Mouse (Mus musculus) liver, embryonic 14.5 days (tissue): Measurements from ENCODE around the gene Zfp385a. TPM values are rescaled to one million over a fixed set of nuclear protein-coding genes. Genes with fewer than 3 reads are reported as not detected.

Source experiments
- ATAC-seq: fragments of 200-750 bp; cut with Nextera tagmentation; 2 replicates; pipeline ENCODE4 v1.8.0; 2017; ENCODE audit warnings: moderate number of reproducible peaks, mild to moderate bottlenecking, moderate library complexity; ENCODE audit not compliant: insufficient read depth
- DNase-seq, 3 experiments: peaks; one replicate each; pipeline ENCODE4 v3.0.0-alpha.2; 2012 to 2013; ENCODE audit warnings: low read depth in 3 of 3, low spot score in 3 of 3
- H3K27ac ChIP-seq: fragments of 300-500 bp; sonication (generic); 2 replicates; pipeline ENCODE4 v1.5.1; 2014; ENCODE audit warnings: moderate library complexity, mild to moderate bottlenecking, control low read depth, inconsistent platforms
- H3K27me3 ChIP-seq: fragments of 300-500 bp; sonication (generic); 2 replicates; pipeline ENCODE4 v1.6.1; 2014; ENCODE audit warnings: mild to moderate bottlenecking, low read length, moderate library complexity; ENCODE audit not compliant: control insufficient read depth, insufficient read depth
- H3K36me3 ChIP-seq: fragments of 300-500 bp; sonication (generic); replicated peaks from 2 replicates; pipeline ENCODE4 v1.6.1; 2014; ENCODE audit warnings: low read depth; ENCODE audit not compliant: control insufficient read depth, insufficient read depth
- H3K4me1 ChIP-seq, 2 experiments: fragments of 200-500 bp in 1 of 2; fragments of 300-500 bp in 1 of 2; sonication (generic) in 1 of 2; replicated peaks; 2 replicates each; pipeline ENCODE4 v1.6.1; 2012 to 2014; ENCODE audit warnings: antibody characterized with exemption in 1 of 2, inconsistent platforms in 1 of 2, low read length in 1 of 2; ENCODE audit not compliant: control insufficient read depth in 2 of 2, insufficient read depth in 2 of 2
- H3K4me2 ChIP-seq: fragments of 300-500 bp; sonication (generic); 2 replicates; pipeline ENCODE4 v1.6.1; 2014; ENCODE audit warnings: low read depth, mild to moderate bottlenecking, control low read depth, moderate library complexity
- H3K4me3 ChIP-seq, 2 experiments: fragments of 200-500 bp in 1 of 2; fragments of 300-500 bp in 1 of 2; sonication (generic) in 1 of 2; 2 replicates each; pipeline ENCODE4 v1.5.1; 2012 to 2014; ENCODE audit warnings: low read depth in 2 of 2, low read length in 2 of 2, mild to moderate bottlenecking in 2 of 2, control low read depth in 1 of 2, inconsistent platforms in 1 of 2, moderate library complexity in 1 of 2; ENCODE audit not compliant: insufficient read depth in 1 of 2
- H3K9ac ChIP-seq: fragments of 300-500 bp; sonication (generic); replicated peaks from 2 replicates; pipeline ENCODE4 v1.6.1; 2014; ENCODE audit warnings: mild to moderate bottlenecking, control low read depth, moderate library complexity
- H3K9me3 ChIP-seq: fragments of 300-500 bp; sonication (generic); 2 replicates; pipeline ENCODE4 v1.6.1; 2016; ENCODE audit warnings: low read length, mixed read lengths; ENCODE audit not compliant: control insufficient read depth
- CTCF ChIP-seq: IDR thresholded peaks from 2 replicates; pipeline ENCODE4 v1.5.1; 2016; ENCODE audit warnings: antibody characterized with exemption, low read depth, control low read depth
- EP300 ChIP-seq: IDR thresholded peaks from 2 replicates; pipeline ENCODE4 v1.6.1; 2016; ENCODE audit warnings: antibody characterized with exemption, low read depth
- WGBS: fragments of 180-500 bp; shearing (Covaris S2); extraction: QIAGEN DNeasy Blood & Tissue Kit; methylation state at CpG from one replicate; pipeline ENCODE4 v1.1.7; 2014; ENCODE audit not compliant: insufficient replicate concordance; 5-methylcytosine and 5-hydroxymethylcytosine counted together
- polyA plus RNA-seq, 2 experiments: library from polyadenylated mRNA; depleted of rRNA in 1 of 2; stranded (reverse) in 1 of 2; unstranded in 1 of 2; fragments of >200 nt; fragmentation: Nextera tagmentation in 1 of 2; extraction: Ambion mirVana in 1 of 2; gene quantifications; 2 replicates each; pipeline versions ENCODE4 v1.2.1 to v1.2.3; 2012 to 2014

Zfp385a gene
- polyA plus RNA-seq, 2 experiments = 4.7 to 4.9 TPM

DNA sequence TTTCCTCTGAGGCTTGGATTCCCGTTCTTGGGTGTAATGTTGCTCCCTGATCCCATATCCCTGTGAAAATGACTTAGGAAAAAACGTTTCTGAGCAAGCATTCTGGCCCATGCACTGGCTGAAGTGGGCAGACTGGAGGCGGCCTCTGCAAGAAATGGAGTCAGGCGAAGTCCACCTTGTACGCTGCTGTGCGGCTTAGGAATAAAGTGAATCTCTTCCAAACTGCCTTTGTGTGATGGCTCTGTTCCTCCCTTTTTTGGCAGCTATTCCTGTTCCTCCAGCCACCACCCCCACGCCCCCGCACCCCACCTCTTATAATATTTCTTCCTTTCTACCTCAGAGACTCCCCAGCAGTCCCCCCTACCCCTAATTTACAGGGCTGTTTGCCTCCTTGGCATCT, 40.2 kb downstream of the Zfp385a start:
- no peak overlapping the region for H3K4me3 ChIP-seq
- peaks cover 13% of the 10 kb centered on the region for H3K27me3 ChIP-seq
- TF ChIP-seq CTCF (no peak), EP300 (no peak)
- H3K4me1 ChIP-seq = peaks cover 5 to 15% of the 10 kb centered on the region in 2 experiments; a peak in 3 of 4 replicates
- no peak for ATAC-seq
- no peak for DNase-seq
- no peaks in the 10 kb centered on the region for H3K9me3 ChIP-seq
- no peak overlapping the region for H3K9ac ChIP-seq
- H3K36me3 ChIP-seq = peaks cover 28% of the 10 kb centered on the region
- no peak overlapping the region for H3K27ac ChIP-seq
- WGBS = 78% methylated on average over 8 of the region's 8 CpGs
- H3K4me2 ChIP-seq = no peak overlapping the region

DNA sequence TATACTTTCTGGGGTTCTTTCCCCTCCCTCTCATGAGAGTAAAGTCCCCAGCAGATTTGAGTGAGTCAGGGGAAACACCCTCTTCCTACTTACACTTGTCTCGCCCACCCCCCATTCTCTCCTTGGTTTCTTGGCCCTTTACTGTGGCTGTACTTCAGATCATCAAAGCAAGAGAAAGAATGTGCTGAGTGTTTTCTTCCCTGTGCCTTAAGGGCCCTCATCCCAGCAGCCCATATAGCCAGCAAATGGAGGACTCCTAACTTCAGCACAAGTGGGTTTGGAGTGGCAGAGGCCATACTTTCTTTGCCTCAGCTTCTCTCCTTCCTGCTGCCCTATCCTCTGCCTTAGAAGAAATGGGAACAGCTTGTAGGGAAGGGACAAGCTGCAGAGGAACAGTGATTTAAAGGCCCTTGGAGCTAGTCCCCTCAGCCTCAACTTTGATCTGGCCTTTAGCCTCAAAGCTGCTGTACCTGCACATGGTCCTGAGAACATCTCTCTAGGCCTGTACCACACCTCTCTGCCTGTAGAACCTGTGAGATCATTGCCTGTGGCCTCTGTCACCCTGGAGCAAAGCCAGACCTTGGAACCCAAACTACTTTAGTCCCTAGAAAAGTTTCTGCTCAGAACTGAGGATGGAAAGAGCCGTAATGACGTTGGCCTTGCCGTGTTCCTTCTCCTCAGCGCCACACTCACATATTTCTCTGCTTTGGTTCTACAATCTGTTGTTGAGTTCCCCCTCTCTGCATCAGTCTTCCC, 40.9 kb downstream of the Zfp385a start:
- no peak overlapping the region for H3K9ac ChIP-seq
- peaks cover 29% of the 10 kb centered on the region for H3K36me3 ChIP-seq
- DNase-seq = no peak
- no peak for ATAC-seq
- 83% methylated on average over 5 of the region's 5 CpGs for whole genome bisulfite sequencing
- peaks cover 0 to 11% of the 10 kb centered on the region in 2 experiments; a peak in 2 of 4 replicates for H3K4me1 ChIP-seq
- H3K9me3 ChIP-seq = no peaks in the 10 kb centered on the region
- peaks cover 7% of the 10 kb centered on the region for H3K27me3 ChIP-seq
- H3K4me2 ChIP-seq = no peak overlapping the region
- TF ChIP-seq EP300 = no peak
- H3K4me3 ChIP-seq = no peak overlapping the region
- no peak overlapping the region for H3K27ac ChIP-seq

GRCm38 (mm10) chr15:103298026-103298425, 41.9 kb downstream of the Zfp385a start:
- Histone ChIP-seq H3K9me3 (no peaks in the 10 kb centered on the region), H3K4me2 (no peak overlapping the region), H3K4me1 (peaks cover 0 to 4% of the 10 kb centered on the region in 2 experiments; a peak in 1 of 4 replicates), H3K27me3 (no peaks in the 10 kb centered on the region; the same call in 1 of the 2 replicates), H3K9ac (no peak overlapping the region), H3K4me3 (no peak overlapping the region), H3K27ac (no peak overlapping the region), H3K36me3 (peaks cover 37% of the 10 kb centered on the region)
- no peak for DNase-seq
- no peak for ATAC-seq
- WGBS = 83% methylated on average over 3 of the region's 3 CpGs
- TF ChIP-seq CTCF = no peak
- TF ChIP-seq EP300 = no peak

DNA sequence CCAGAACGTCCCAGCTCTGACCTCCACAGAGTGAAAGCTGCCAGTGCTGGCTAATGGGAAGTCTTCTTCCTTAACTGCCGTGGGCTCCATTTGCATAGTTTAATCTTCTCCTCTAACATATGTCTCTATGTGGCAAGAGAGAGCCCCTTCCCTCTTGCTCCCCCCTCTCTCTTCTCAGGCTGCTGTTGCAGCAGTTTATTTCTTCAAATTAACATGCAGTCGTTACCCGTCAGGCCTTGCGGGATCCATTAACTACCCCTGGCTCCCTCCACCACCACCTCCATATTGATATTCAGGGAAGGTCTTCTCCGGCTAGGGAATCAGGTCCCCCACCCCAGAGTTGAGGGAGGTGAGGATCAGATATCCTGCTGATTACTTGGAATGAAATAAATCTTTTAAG, 42.6 kb downstream of the Zfp385a start:
- 83% methylated on average over 6 of the region's 6 CpGs for WGBS
- TF ChIP-seq EP300 (no peak), CTCF (no peak)
- Histone ChIP-seq H3K9me3 (no peaks in the 10 kb centered on the region), H3K36me3 (peaks cover 45% of the 10 kb centered on the region), H3K4me2 (no peak overlapping the region), H3K27me3 (no peaks in the 10 kb centered on the region), H3K4me1 (no peaks in the 10 kb centered on the region), H3K27ac (no peak overlapping the region), H3K9ac (no peak overlapping the region), H3K4me3 (no peak overlapping the region)
- no peak for ATAC-seq
- no peak for DNase-seq

DNA sequence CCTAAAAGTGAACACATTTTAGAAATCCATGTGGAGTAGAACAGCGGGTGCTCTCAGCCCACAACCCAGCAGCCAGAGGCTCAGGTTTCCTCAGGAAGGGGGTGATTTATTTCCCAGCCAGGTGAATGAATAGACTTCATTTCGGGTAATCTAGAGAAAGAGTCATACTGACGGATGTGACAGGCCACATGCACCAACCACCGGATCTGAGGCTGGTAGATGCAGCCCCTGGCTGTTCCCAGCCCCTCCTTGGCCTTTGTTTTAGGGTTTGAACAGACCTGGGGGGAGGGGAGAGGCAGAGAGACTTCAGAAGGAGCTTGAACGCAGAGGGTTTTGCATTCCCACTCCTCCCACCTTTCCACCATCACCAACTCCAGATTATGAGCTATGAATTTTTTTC, 44.0 kb downstream of the Zfp385a start:
- H3K4me3 ChIP-seq = no peak overlapping the region
- H3K9me3 ChIP-seq = no peaks in the 10 kb centered on the region
- H3K36me3 ChIP-seq = peaks cover 59% of the 10 kb centered on the region
- H3K4me1 ChIP-seq = no peaks in the 10 kb centered on the region
- WGBS = 36% methylated on average over 5 of the region's 5 CpGs
- no peak overlapping the region for H3K9ac ChIP-seq
- TF ChIP-seq CTCF (no peak), EP300 (no peak)
- H3K27me3 ChIP-seq = no peaks in the 10 kb centered on the region
- no peak for ATAC-seq
- DNase-seq = no peak
- H3K4me2 ChIP-seq = no peak overlapping the region
- no peak overlapping the region for H3K27ac ChIP-seq
